22 mouse cellular contexts compared by ENCODE assay signal in the genomic region with DNA sequence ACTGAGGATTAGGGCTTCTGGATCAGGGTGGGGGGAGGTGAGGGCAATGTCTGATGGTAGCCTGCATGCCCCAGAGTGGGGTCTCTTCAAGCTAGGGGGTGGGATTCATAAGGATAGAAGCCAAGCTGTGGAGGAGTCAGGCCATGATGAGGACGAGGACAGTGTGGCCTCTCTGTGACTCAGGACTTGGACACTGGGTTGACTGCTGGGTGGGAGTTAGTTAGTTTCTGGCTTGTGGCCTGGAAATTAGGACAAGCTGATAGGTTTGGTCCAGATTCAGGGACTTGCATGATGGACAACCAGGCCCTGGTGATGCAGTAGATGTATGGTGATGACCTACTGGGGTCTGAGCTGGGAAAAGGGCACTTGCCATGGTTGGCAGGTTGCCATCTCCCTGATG.
DNase-seq lines count a peak whose midpoint lies in the region; ATAC-seq and TF ChIP-seq lines count a peak whose summit lies in the region.
"Had no signal": no experiment of that assay in that cellular context is flagged by ENCODE, and none has a peak within 500 bp of the region (broad histone marks: within the 10 kb centered on the region; RNA-seq: fewer than 3 reads in every experiment).

No protein-coding gene starts in this region.

- ATAC-seq in heart, embryonic 16.5 days (replicated peaks; ENCODE audit: extremely low read depth, insufficient read depth, low FRiP score) = no peak
- ATAC-seq in forebrain, postnatal 0 days = no peak
- ATAC-seq: forebrain, embryonic 16.5 days; lung, postnatal 0 days had no signal

- H3K4me2 ChIP-seq in heart, embryonic 16.5 days (ENCODE audit: low read depth, low read length) = peak overlapping the region; percentile 26
- no peak overlapping the region for H3K4me2 ChIP-seq in forebrain, postnatal 0 days (ENCODE audit: low read depth)
- H3K4me2 ChIP-seq: hindbrain, embryonic 13.5 days; limb, embryonic 15.5 days; liver, embryonic 15.5 days; midbrain, embryonic 11.5 days; neural tube, embryonic 15.5 days had no signal

- DNase-seq in gastrocnemius, adult 2 months = peak; percentile 34
- DNase-seq in gastrocnemius, adult 8-10 months (ENCODE audit: low spot score in 2 of 2) = no peak
- no peak for DNase-seq in heart, embryonic 10.5 days (ENCODE audit: low spot score)
- DNase-seq in forebrain, postnatal 0 days = no peak
- no peak for DNase-seq in hindbrain, embryonic 10.5 days (ENCODE audit: low spot score)
- no peak for DNase-seq in gastrocnemius, postnatal 10 days
- DNase-seq: adrenal gland, postnatal 10 days; cerebellum, adult 8-10 months; kidney, adult 8-10 months; kidney, postnatal 10 days; left cerebral cortex, postnatal 4 days; thymus, adult 18-20 months; thymus, postnatal 4 days had no signal

- H3K27me3 ChIP-seq in heart, embryonic 10.5 days (ENCODE audit: insufficient read depth, poor library complexity, severe bottlenecking) = peaks cover 5% of the 10 kb centered on the region
- H3K27me3 ChIP-seq in heart, embryonic 16.5 days (ENCODE audit: control insufficient read depth, insufficient read depth, low read length) = no peaks in the 10 kb centered on the region
- no peaks in the 10 kb centered on the region for H3K27me3 ChIP-seq in forebrain, postnatal 0 days (ENCODE audit: insufficient read depth, low read length)
- H3K27me3 ChIP-seq in hindbrain, embryonic 10.5 days (ENCODE audit: insufficient read depth, poor library complexity, severe bottlenecking) = no peaks in the 10 kb centered on the region; the same call in 1 of the 2 replicates
- H3K27me3 ChIP-seq: hindbrain, embryonic 13.5 days; limb, embryonic 15.5 days; liver, embryonic 15.5 days had no signal

- H3K4me1 ChIP-seq in heart, embryonic 10.5 days = peaks cover 22% of the 10 kb centered on the region
- H3K4me1 ChIP-seq in heart, embryonic 16.5 days (ENCODE audit: control insufficient read depth, insufficient read depth, low read length) = peaks cover 16% of the 10 kb centered on the region
- no peaks in the 10 kb centered on the region for H3K4me1 ChIP-seq in forebrain, postnatal 0 days (ENCODE audit: insufficient read depth)
- H3K4me1 ChIP-seq in hindbrain, embryonic 10.5 days (replicated peaks) = peaks cover 10% of the 10 kb centered on the region
- H3K4me1 ChIP-seq: liver, embryonic 15.5 days had no signal

- intact Hi-C loops in gastrocnemius, adult 2 months (cut with DNase I) = no loop called here

- H3K9me3 ChIP-seq in heart, embryonic 10.5 days = no peaks in the 10 kb centered on the region
- no peaks in the 10 kb centered on the region for H3K9me3 ChIP-seq in heart, embryonic 16.5 days (replicated peaks; ENCODE audit: control insufficient read depth, low read length)
- no peaks in the 10 kb centered on the region for H3K9me3 ChIP-seq in forebrain, postnatal 0 days (ENCODE audit: low read length)
- H3K9me3 ChIP-seq in hindbrain, embryonic 10.5 days = no peaks in the 10 kb centered on the region
- H3K9me3 ChIP-seq: forebrain, embryonic 10.5 days; hindbrain, embryonic 13.5 days; limb, embryonic 15.5 days; liver, embryonic 15.5 days; neural tube, embryonic 15.5 days had no signal

- no peak for TF ChIP-seq CTCF in gastrocnemius, adult 2 months (IDR thresholded peaks at IDR 0.05)
- no peak for TF ChIP-seq CTCF in forebrain, postnatal 0 days (IDR thresholded peaks at IDR 0.05; ENCODE audit: low read depth)

- no peaks in the 10 kb centered on the region for H3K36me3 ChIP-seq in heart, embryonic 10.5 days
- no peaks in the 10 kb centered on the region for H3K36me3 ChIP-seq in heart, embryonic 16.5 days (ENCODE audit: control insufficient read depth, insufficient read depth)
- no peaks in the 10 kb centered on the region for H3K36me3 ChIP-seq in forebrain, postnatal 0 days (ENCODE audit: insufficient read depth)
- no peaks in the 10 kb centered on the region for H3K36me3 ChIP-seq in hindbrain, embryonic 10.5 days
- H3K36me3 ChIP-seq: forebrain, embryonic 10.5 days; hindbrain, embryonic 13.5 days; limb, embryonic 15.5 days; liver, embryonic 15.5 days; neural tube, embryonic 15.5 days had no signal

- WGBS in heart, embryonic 10.5 days = 72% methylated on average over 1 of the region's 1 CpGs
- 54% methylated on average over 1 of the region's 1 CpGs for WGBS in heart, embryonic 16.5 days
- WGBS in forebrain, postnatal 0 days = 84% methylated on average over 1 of the region's 1 CpGs
- 84% methylated on average over 1 of the region's 1 CpGs for WGBS in hindbrain, embryonic 10.5 days

- H3K9ac ChIP-seq in heart, embryonic 16.5 days (ENCODE audit: low read length) = no peak overlapping the region
- H3K9ac ChIP-seq in forebrain, postnatal 0 days = no peak overlapping the region
- H3K9ac ChIP-seq: hindbrain, embryonic 13.5 days; limb, embryonic 15.5 days; liver, embryonic 15.5 days; neural tube, embryonic 15.5 days had no signal

- H3K4me3 ChIP-seq in gastrocnemius, adult 2 months = peak overlapping the region; percentile 49
- no peak overlapping the region for H3K4me3 ChIP-seq in heart, embryonic 10.5 days
- H3K4me3 ChIP-seq in heart, embryonic 16.5 days (ENCODE audit: low read length) = 0 out of 2 replicates have a peak overlapping the region, but pooled peaks have one; percentile 1
- no peak overlapping the region for H3K4me3 ChIP-seq in forebrain, postnatal 0 days (ENCODE audit: low read depth, low read length)
- H3K4me3 ChIP-seq in hindbrain, embryonic 10.5 days = no peak overlapping the region
- H3K4me3 ChIP-seq: forebrain, embryonic 10.5 days; hindbrain, embryonic 13.5 days; limb, embryonic 15.5 days; liver, embryonic 15.5 days; neural tube, embryonic 15.5 days had no signal

- H3K27ac ChIP-seq in gastrocnemius, adult 2 months = peak overlapping the region; percentile 81
- peak overlapping the region; percentile 77; the same call in 1 of the 2 replicates for H3K27ac ChIP-seq in heart, embryonic 10.5 days
- peak overlapping the region; percentile 80 for H3K27ac ChIP-seq in heart, embryonic 16.5 days (ENCODE audit: low read length)
- no peak overlapping the region for H3K27ac ChIP-seq in forebrain, postnatal 0 days (ENCODE audit: low read depth, low read length)
- no peak overlapping the region for H3K27ac ChIP-seq in hindbrain, embryonic 10.5 days
- H3K27ac ChIP-seq: hindbrain, embryonic 13.5 days; limb, embryonic 15.5 days; liver, embryonic 15.5 days; neural tube, embryonic 15.5 days had no signal

Comparison
In these comparisons a context has a peak if more than half of its experiments do, and no peak if none do; other contexts are left out.
1. H3K4me3 ChIP-seq: peak in gastrocnemius, adult 2 months (single experiment) and heart, embryonic 16.5 days (single experiment); none in heart, embryonic 10.5 days (single experiment), forebrain, postnatal 0 days (single experiment) and hindbrain, embryonic 10.5 days (single experiment).
2. H3K27ac ChIP-seq: peak in gastrocnemius, adult 2 months (single experiment), heart, embryonic 10.5 days (single experiment) and heart, embryonic 16.5 days (single experiment); none in forebrain, postnatal 0 days (single experiment) and hindbrain, embryonic 10.5 days (single experiment).